Mouse (Mus musculus): ENCODE results near the gene Dlx2. TPM values are rescaled to one million over a fixed set of nuclear protein-coding genes. Genes with fewer than 3 reads are reported as not detected.

Gene Dlx2
- 1 to 10 TPM; 4.8 to 8.6 (median 6.8) TPM for total RNA-seq (2022)

DNA sequence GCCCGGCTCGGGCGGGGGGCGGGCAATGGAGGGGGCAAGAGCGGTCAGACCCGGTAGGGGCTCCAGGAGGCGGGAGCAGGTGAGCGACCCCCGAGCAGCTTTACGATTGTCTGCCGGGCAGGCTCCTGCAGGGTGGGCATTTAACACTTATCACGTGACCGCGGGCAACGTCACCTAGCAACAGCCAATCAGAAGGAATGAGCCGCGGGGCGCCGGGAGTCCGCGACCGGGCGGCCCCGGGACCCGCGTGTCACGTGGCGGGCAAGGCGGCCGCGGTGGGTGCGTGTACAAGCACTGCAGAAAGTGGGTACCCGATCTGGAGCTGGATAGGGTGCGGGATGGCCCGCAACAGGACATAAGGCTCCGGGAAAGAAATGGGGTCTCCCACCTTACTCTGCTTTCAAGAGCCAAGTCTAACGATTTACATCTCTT is at the start of gene Dlx2:
Dlx2 (minus strand) TSS at position 115 of the 432 bp plus-strand sequence.
- no peak for DNase-seq (ENCODE audit: low spot score in 2 of 2)

DNA sequence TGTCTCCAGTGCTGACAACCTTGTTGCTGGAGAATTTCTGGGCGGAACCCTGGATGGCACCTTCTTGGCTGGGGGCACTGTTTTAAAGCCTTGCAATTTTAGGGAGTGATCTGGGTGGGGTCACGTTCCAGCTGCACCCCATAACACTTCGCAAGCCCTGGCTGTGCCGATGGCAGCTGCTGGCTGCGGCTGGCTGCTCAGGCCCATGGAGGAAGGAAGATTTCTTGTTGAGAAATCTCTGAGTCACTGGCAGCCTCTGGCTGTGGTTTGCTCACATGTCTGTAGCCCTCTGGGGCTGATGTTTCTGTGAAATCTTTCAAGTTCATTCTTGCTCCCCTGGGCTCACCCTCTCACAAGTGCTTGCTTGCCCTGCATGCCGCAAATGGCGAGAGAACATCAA is 47.9 kb upstream of the Dlx2 start:
- DNase-seq (ENCODE audit: low spot score in 2 of 2): no peak

DNA sequence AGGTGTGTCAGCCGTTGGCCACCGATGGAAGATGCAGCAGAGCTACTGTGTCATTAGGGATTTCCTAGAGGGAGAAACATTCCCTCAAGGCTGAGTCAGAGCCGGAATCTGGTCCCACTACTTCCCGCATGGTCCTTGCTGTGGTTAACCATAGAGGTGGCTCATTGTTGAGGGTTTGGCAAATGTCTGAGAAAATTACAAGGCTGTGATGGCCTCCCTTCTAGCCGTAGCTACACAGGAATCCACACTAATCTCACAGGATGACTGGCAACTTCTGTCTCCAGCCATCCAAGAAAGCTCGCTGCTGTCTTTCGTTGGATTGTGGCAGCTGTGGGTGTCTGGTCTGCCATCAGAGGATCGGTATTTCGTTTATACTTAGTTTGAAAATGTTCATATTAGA is 42.6 kb upstream of the Dlx2 start:
- no peak for DNase-seq (ENCODE audit: low spot score in 2 of 2)

DNA sequence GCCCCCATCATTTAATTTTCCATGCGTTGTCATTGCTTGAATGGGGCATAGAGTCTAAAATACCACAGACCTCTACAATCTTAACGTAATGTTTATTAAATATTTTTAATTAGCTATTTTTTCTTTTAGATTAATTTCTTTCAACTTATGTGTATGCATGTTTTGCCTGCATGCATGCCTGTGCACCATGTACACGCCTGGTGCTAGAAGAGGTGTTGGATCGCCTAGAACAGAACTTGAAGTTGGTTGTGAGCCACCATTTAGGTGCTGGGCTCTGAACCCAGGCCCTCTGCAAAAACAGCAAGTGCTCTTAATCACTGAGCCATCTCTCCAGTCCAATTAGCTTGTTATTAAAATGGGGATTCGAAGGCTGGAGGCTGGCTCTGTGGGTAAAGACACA is 34.9 kb upstream of the Dlx2 start:
- DNase-seq (ENCODE audit: low spot score in 2 of 2): no peak

DNA sequence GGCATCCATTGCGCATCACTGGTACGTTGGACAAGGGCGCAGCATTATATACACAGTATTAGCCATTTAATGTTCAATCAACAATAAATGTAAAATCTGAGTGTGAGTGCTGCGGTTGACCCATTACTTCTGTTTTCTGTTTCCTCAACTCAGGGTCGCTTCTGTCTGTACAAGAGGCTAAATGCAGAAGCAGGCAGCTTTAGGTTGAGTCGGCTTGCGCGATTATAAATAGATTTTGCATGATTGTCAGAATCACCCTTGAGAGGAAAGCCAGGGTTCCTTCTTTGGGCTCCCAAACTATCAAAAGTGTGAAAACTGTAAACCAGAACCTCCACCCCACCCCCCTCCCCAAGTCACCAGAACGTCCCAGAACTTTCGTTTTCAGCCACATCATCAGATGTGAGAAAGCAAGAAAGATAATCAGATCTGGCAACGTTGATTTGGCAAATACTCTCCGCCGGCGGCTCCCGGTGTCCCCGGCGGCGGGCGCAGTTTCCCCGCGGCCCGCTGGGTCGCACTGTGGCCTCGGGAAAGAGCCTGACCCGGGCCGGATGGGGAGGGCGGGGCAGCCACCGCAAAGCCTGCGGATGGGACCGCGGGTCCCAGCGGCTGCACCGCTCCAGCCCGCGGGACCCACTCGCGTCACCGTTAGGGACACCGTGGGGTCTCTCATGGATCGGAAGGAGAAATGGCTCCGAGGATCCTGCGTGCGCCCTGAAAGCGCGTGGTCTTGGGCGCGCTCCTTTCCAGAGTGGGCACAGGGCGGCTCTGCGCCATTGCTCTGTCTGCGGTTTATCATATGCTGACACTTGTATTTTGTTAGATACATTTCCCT is 34.3 kb upstream of the Dlx2 start:
- DNase-seq (ENCODE audit: low spot score in 2 of 2): no peak

DNA sequence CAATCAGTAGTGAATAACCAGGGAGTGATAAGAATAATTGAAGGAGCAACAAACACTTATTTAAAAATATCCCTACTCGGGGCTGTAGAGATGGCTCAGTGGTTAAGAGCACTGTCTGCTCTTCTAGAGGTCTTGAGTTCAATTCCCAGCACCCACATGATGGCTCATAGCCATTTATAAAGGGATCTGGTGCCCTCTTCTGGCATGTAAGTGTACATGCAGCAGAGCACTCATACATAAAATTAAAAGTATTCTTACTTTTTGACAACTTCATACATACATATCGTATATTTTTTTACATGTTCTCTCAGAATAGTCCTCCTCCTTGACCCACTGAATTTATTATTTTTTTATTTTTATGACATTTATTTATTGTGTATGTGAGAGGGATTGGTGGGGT is 30.5 kb upstream of the Dlx2 start:
- no peak for DNase-seq (ENCODE audit: low spot score in 2 of 2)

DNA sequence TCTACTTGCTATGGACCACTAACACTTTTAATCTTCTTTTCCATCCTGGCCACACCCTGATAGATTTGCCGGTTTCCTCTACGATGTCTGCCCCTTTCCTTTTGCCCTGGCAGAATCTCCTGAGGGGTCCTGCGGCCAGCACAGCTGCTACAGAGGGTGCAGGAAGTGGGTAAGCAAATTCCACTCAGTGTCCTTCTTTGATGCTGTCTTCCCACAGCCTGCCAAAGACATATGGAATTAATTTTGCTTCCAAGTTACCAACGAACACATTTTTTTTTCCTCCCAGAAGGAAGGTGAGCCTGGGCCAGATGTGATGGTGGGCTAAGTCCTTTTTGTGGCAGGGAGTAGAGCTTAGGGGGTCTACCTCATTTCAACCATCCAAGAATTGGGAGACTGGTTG is 27.2 kb upstream of the Dlx2 start:
- DNase-seq (ENCODE audit: low spot score in 2 of 2): no peak

DNA sequence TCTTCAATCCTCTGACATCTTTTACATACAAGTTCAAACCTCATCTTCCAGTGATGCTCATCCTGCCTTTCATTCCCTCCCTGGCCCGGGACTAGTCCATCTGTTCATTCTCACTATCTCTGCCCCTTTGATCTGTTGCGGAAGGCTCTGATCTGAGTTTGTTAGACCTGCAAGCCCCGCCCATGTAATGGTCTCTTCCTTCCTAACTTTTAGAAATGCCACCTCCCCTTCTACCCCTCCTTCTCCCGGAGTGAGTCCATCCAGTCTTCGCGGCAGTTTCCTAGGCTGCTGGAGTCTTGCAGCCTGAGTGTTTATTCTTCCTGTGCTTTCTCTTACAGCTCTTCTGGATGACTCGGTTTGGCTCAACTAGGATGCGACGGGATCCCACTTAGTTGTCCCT is 19.9 kb upstream of the Dlx2 start:
- no peak for DNase-seq (ENCODE audit: low spot score in 2 of 2)

DNA sequence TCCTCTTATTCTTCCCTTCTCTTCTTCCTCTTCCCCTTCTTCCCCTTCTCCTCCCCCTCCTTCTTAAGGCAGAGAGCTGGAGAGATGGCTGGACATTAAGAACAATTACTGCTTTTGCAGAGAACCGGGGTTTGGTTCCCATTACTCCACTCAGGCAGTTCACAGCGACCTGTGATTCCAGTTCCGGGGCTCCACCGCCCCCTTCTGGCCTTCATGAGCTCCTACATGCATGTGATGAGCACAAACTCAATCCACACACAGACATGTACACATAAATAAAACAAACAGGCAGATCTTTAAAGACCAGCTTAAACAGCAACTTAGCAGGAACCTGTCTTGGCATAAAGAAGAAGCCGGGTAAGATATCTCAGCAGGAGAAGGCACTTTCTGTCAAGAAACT is 9.5 kb upstream of the Dlx2 start:
- DNase-seq (ENCODE audit: low spot score in 2 of 2): no peak

DNA sequence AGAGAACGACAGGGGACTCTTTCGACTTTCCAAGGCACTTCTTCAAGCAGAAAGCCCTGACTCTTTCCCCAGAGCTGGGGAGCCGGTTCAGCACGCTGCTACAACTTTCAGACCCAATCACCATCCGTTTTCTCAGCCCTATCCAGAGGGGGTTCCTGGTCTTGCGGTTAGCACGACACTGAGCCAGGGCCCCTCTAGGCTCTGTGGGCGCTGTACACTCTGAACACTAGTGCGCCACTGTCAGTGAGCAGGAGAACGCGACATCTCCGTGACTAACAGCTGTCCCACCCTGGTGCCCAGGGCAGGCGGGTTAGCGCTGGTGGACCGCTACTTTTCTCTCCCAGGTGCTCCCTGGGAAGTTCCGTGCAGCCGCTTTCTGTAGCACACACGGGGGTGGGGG is 5.2 kb upstream of the Dlx2 start:
- DNase-seq (ENCODE audit: low spot score in 2 of 2): no peak

DNA sequence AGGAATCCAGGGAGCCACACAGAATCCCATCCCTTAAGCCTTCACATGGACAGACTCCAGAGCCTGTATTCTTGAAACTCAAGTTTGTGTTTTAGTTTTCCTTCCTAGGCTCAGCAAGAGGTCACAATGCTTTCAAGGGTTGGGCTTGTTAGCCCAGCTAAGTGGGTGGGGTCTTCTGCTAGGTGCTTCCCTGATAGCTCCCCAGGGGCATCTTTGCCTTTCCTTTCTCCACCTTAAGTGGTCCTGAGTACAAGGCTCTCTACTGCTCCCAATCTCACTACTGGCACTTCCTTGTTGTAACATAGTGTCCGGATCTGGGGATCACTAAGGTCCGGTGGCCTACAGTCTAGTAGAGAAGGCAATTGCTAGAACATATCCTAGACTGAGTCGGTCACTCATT is 3.8 kb upstream of the Dlx2 start:
- DNase-seq (ENCODE audit: low spot score in 2 of 2): no peak

DNA sequence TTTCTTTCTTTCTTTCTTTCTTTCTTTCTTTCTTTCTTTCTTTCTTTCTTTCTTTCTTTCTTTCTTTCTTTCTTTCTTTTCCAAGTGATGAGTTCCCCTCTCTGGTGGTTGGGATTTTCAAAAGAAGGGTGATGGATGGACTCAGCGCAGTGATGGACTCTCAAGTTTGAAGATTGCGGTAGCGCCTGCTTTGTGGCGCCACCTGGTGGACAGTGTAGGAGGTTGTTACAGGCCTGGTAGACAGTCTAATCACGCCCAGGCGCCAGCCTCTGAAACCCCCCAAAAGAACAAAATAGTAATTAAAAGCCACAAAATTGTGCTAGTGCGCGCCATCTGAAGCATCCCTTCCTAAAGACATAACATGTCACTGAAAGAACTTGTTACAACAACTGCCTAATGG is 1.3 kb upstream of the Dlx2 start:
- no peak for DNase-seq (ENCODE audit: low spot score in 2 of 2)

DNA sequence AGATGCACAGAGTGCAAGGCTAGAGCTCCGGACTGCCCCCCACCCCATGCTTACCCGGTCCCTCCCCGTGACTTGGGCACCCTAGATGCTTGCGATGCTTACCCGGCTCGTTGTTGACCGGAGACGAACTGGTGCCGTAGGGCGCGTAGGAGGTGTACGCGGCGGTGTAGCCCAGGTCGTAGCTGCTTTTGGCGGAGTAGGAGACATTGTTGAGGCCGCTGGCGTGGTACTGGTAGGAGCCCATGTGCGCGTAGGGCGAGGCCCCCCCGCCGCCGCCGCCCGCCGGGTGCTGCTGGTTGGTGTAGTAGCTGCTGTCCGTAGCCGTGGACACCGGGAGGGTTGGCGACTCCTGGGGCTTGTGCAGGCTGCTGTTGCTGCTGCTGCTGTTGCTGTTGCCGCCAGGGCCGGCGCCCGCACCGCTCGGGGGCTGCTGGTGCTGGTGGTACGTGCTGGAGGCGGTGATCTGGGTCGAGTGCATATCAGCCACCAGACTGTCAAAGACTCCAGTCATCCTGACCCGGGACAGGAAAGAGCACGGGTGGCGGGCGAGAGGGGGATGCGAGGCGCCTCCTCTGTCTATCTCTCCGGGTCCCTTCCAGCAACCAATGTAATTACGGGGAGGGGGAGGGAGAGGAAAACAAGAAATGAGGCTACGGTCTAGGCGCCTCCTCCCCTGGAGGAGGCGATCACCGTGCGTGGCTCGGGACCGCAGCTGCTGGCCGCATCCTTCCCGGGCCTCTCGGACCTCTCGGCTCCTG is 493 bp downstream of the Dlx2 start:
- no peak for DNase-seq (ENCODE audit: low spot score in 2 of 2)

DNA sequence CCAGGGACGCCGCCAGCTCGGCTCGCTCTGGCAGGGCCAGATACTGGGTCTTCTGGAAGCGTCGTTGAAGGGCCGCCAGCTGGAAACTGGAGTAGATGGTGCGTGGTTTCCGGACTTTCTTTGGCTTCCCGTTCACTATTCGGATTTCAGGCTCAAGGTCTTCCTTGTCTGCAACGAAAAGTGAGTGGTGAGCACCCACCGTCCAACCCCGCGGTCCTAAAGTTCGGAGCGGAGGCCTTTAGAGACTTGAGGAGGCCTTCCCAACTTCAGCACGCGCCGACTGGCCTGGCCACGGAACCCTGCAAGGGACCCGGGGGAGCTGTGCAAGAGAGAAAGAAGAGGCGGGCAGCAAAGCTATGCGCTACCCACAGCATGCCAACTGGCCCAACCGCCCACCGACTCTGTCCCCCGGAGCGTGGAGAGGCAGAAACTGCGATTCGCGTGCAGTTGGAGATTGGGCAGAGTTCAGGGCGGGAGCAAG is 1.1 kb downstream of the Dlx2 start:
- no peak for DNase-seq (ENCODE audit: low spot score in 2 of 2)

DNA sequence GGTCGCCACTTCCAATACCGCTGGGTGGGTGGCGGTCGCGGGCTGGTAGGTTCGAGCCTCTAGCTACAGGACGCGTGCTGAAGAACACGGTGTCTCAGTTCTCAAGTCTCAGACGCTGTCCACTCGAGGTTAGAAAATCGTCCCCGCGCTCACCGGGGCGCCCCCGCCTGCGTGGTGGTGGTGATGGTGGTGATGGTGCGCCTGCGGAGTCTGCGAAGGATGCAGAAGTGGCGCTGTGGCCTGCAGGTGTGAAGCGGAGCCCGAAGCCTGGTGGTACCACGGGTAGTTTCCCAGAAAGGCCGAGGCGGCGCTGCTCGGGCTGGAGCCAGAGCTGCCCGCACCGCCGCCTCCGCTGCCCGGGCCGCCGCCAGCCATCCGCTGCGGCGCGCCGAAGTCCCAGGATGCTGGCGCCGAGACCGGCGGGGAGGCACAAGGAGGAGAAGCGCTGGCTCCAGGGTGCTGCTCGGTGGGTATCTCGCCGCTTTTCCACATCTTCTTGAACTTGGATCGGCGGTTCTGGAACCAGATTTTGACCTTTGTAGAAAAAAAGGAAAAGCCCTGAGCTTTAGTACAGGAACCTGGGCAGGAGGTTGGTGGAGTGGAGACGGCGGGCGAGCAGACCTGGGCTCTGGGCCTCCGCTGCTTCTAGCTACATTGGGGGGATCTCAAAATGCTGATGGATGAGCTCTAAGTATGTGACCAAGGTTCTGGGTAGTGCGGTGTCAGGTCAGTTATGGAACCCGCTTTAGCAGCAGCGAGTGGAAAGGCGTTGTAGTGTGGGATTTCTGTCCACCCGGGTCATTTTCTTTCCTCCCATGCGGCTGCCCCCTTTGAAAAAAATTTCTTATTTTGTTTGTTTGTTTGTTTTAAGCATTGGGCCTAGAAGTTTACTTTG is 1.9 kb downstream of the Dlx2 start:
- DNase-seq (ENCODE audit: low spot score in 2 of 2): no peak

DNA sequence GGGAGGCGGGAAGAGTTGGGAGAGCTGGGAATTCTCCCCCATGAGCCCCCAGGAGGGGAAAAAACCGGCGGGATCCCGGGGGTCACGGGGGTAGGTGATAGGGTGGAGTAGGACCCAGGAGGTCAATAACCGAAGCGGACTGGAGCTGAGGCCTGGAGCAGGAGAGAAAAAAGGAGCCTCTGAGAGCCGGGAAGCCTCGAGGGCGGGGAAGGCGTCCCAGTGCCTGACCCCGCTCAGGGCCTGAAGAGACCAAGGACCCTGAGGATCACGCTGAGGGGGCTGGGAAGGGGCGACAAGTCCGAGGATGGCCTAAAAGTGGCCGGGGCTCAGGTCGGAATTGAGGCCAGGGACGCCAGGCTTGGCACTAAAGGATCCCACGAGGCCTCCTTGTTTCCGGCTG is 2.6 kb downstream of the Dlx2 start:
- no peak for DNase-seq (ENCODE audit: low spot score in 2 of 2)

DNA sequence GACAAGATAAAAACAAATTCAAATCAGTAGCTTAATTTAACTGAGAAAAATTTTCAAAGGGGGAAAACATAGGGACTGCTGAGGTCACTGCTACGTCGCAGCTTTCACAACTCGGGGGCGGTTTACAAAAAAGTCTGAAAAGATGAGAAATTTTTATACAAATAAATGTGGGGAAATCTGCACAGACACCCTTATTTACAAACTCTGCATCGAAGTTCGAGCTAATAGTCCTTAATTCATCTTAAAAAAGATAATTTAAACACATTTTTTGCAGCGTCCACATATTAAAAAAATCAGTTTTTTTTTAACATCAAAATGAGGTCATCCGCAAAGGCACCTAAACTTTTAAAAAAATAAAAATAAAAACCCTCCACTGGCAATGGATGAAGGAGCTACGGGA is 3.0 kb downstream of the Dlx2 start:
- DNase-seq (ENCODE audit: low spot score in 2 of 2): no peak

DNA sequence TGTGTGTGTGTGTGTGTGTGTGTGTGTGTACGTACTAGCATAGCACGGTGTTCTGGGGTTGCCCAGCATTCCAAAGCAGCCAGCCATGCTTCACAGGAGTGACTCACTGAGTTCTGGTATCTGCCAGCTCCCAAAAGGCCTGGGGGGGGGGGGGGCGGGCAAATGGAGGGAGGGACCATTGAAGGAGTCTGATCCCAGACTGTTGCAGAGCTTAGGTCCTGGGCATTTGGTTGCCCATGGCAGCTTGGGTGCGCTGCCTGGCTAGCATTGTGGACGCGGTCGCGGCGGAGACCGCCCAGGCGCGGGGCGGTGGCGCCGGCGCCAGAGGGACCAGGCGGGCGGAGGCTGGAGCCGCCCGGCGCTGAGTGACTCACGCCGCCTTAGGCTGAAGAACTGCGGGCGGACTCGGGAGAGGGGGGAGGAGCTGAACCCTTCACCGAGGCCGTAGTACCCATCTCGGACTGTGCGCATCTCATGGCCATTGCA is 3.7 kb downstream of the Dlx2 start:
- DNase-seq (ENCODE audit: low spot score in 2 of 2): no peak

DNA sequence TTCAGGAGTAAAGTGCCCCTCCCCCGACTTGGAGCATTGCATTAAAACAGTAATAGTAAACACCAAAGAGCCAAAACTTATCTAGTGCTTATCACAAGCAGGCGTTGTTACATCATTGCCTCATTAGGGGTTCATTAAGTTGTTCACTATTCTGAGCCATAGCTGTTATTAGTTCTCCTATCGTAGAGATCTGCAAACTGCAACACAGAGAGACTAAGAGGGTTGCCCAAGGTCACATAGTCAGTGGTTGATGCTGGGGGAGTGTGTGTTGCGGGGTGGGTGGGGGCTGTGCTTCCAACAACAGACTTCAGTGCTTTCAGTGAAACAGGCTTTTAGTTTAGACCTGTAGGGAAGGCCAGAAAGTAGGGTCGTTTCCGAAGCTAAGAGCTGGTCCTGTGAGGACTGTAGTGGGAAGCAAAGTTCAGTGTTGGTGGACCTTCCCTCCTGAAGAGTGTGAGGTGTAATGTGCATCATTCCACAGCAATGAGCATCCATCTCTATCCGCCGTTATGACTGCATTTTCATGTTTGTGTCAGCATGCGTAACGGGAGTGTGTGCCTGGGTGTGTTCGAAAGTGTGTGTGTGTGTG is 4.2 kb downstream of the Dlx2 start:
- DNase-seq (ENCODE audit: low spot score in 2 of 2): no peak

DNA sequence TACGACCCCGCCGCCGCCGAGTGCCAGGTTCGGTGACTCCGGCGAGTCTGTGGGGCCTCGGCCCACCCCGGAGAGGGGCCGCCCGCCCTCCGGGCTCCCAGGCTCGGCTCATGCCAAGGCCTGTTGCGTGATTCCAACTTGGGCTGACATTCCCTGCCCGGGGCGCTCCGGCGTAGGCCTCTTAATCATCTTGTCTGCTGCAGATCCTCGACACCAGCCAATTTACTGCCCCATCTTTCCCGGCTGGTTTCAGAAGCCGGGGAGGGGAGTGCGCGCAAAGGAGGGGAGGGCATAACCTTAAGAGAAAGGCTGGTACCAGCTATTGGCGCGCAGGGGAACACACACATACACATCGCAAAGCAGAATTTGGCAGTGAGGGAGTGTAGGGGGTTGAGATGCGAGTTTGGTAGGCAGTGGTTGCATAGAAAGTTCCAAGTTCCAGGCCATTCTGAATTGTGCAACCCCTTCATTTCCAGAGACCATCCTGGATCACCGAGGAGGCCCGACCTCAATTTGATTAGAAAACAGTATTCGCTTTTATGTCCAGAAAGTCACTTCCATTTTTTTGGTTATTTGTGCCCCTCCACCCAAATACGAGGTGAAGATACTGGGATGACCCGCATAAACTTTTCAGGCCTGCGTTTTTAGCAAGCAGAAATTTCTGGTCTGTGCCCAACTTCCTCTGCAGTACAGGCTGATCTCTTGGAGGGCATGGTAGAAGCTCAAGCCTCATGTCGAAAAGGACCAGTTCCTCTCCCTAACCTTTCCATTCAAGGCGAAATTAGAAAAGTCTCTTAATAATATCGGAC is 4.9 kb downstream of the Dlx2 start:
- DNase-seq (ENCODE audit: low spot score in 2 of 2): no peak

Measured in left cerebral cortex, adult 8-10 months (tissue).